Mouse (Mus musculus) lung, postnatal 0 days (tissue): ENCODE results near the gene Gadl1.

ENCODE experiments used
- CTCF ChIP-seq: IDR thresholded peaks from 2 replicates; pipeline ENCODE4 v1.5.1; 2016; ENCODE audit warnings: antibody characterized with exemption, mild to moderate bottlenecking
- EP300 ChIP-seq: IDR thresholded peaks from 2 replicates; pipeline ENCODE4 v1.6.1; 2016; ENCODE audit warnings: antibody characterized with exemption, mild to moderate bottlenecking, control low read depth

- TF ChIP-seq CTCF = no peak
- TF ChIP-seq EP300 = no peak
Observed at GRCm38 (mm10) chr9:116118332-116118872, 209.1 kb downstream of the Gadl1 start.
